In genomic region chr1:189968027-189968426, GRCm38 (mm10) we compare ENCODE assay signal across 14 mouse cellular contexts.
"Had no signal": no experiment of that assay in that cellular context is flagged by ENCODE, and none has a peak within 500 bp of the region (broad histone marks: within the 10 kb centered on the region; RNA-seq: fewer than 3 reads in every experiment).

No protein-coding gene starts in this region.

- H3K36me3 ChIP-seq: limb, embryonic 13.5 days; liver, embryonic 15.5 days; midbrain, embryonic 10.5 days; neural tube, embryonic 15.5 days had no signal

- H3K4me2 ChIP-seq: limb, embryonic 13.5 days; liver, embryonic 15.5 days; lung, embryonic 14.5 days; neural tube, embryonic 15.5 days had no signal

- H3K27ac ChIP-seq: layer of hippocampus, adult 2 months; limb, embryonic 13.5 days; liver, embryonic 15.5 days; midbrain, embryonic 10.5 days; neural tube, embryonic 15.5 days had no signal

- H3K9ac ChIP-seq: limb, embryonic 13.5 days; liver, embryonic 15.5 days; lung, embryonic 14.5 days; neural tube, embryonic 15.5 days had no signal

- H3K4me3 ChIP-seq: layer of hippocampus, adult 2 months; limb, embryonic 13.5 days; liver, embryonic 15.5 days; midbrain, embryonic 10.5 days; myocyte; neural tube, embryonic 15.5 days had no signal

- DNase-seq: kidney, postnatal 10 days; kidney, postnatal 4 days; lung, embryonic 14.5 days; lung, postnatal 10 days; lung, postnatal 4 days; midbrain, embryonic 14.5 days; thymus, adult 18-20 months; thymus, postnatal 14 days had no signal

- H3K27me3 ChIP-seq: limb, embryonic 13.5 days; liver, embryonic 15.5 days; neural tube, embryonic 15.5 days had no signal

- H3K4me1 ChIP-seq: liver, embryonic 15.5 days had no signal

- H3K9me3 ChIP-seq: limb, embryonic 13.5 days; liver, embryonic 15.5 days; midbrain, embryonic 10.5 days; neural tube, embryonic 15.5 days had no signal
